Mouse (Mus musculus): ENCODE results near the gene Pde4c.

Gene Pde4c

DNA sequence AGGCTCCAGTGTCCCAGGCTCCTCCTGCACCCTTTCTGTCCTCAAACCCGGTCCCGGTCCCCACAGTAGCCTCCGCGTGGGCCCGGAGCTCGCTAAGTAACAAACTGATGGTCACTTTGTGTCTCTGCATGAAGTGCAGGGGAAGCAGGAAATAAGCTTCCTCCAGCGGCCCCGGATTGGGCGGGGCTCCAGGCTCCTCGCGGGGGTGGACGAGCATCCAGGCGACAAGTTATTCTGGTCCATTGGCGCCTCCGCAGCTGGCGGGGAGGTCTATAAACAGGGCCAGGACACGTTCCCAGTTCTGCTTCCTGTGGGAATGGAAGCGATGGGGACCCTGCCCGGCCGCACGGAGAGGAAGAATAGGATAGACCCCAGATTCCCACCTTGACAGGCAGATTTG is 29.6 kb downstream of the Pde4c start:
- peak in 1 of 2 experiments; percentile 59 for DNase-seq

GRCm38 (mm10) chr8:70754043-70754870 is 30.7 kb downstream of the Pde4c start, which contains the start of gene Rab3a:
Gene Rab3a, plus strand, starts transcription at chr8:70754679.
- peak; percentile 94 to 97 for DNase-seq

DNA sequence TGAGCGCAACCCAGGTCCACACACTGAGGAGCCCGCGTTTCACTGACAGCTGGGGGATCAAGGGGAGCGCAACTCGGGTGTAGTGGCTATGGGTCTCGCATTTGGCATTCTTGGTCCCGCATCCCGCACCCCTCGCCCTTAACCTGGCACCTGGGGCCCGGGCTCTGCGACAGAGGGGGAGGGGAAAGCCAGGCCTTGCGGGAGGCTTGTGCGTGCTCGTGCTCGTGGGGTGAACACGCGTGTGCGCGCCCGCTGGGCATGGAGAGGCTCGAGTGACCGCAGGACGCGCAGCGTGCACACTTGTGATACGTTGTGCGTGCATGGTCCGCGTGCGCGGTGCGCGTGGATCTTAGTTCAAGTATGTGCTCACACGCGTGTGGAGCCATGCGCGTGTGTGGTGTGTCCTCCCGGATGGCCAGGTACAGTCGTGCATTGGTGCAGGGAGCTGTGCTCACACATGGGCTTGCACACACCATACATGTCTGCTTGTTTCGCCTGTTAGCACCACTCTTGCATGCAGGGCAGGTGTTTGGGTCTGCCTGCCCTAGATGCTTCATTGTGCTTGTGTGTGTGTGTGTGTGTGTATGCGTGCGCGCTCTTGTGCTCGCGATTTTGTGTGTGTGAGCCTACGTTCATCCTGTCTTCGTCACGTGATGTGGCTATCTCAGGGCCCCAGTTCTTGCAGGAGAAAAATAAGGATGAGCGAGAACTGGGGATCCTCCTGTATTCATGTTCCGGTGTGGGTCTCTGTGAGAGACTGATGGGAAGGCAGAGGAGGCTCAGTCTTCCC is 31.5 kb downstream of the Pde4c start:
- peak in 1 of 2 experiments; percentile 21 for DNase-seq

DNA sequence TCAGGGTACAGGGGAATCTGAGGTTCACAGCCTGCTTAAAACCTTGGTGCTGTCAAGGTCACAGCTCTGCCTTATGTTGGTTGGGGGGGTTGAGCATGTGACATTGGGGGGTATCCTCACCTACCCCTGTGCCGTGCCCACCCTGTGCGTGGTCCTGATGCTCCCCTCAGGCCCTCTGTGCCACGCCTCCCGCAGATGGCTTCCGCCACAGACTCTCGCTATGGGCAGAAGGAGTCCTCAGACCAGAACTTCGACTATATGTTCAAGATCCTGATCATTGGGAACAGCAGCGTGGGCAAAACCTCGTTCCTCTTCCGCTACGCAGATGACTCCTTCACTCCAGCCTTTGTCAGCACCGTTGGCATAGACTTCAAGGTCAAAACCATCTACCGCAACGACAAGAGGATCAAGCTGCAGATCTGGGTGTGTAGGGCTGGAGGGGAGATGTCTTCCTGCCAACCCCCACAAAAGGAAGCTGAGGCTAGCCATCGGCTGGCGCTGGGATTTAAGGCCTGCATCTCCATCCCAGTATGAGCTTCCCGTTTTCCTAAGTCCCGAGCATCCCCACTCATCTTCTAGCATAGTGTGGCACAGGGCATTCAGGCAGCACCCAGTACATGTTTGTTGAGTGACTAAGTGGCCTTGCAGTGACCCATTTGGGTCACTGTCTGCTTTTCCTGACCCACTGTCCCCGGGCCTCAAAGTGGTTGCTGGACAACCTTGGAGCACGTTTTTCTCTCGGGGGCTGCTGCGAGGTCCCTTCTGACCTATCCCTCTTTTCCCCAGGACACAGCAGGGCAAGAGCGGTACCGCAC is 32.3 kb downstream of the Pde4c start:
- DNase-seq, result peak in 1 of 2 experiments; percentile 5

DNA sequence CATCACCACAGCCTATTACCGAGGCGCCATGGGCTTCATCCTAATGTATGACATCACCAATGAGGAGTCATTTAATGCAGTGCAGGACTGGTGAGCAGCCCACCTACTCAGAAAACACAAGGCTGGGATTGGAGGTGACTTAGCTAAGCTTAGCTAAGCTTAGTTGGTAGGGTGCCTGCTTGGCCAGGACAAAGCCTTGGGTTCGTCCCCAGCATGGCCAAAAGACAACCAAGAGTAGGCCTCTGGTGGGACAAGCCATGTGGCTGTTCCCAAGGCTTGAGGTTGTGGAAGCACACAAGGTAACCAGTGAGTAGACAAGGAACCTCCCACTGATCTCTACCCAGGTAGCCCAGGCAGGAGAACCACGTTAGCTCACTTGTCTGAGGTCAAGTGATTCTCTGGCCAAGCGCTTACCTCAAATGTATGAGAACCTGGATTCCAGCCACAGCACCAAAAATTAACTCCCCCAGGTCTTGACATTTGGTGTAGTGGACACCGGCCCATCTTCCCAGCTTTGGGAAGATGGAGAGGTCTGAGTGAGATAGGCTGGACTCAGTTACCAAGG is 33.0 kb downstream of the Pde4c start:
- no peak for DNase-seq

DNA sequence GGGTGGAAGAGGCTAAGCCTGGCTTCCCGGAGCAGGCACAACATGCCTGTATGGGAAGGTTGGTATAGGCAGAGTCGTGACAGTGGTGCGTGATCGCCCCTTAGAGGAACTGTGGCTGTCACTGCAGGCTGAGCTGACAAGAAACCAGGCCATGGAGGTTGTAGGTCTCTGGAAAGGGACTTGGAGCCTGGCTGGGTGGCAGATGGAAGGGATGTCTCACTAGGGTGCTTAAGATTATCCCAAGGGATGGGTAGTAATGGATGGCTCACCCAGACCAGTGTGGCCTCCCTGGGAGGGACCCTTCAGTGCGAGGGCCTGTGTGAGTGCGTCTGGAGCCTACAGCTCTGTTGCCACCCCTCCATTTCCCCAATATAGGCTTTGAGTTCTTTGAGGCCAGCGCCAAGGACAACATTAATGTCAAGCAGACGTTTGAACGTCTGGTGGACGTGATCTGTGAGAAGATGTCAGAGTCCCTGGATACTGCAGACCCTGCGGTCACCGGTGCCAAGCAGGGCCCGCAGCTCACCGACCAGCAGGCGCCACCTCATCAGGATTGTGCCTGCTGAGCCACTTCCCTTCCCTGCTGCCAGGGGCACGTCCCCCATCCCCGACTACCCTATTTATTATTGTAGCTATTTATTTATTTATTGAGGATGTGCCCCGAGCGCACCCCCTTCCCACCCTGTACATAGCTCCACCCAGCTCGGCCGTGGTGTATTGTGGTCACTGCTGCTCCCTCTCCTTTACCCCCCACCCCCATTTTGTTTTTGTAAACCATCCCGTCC is 34.2 kb downstream of the Pde4c start:
- DNase-seq, result peak; percentile 9 to 20

- peak in 1 of 2 experiments; percentile 4 for DNase-seq
These were observed 34.7 kb downstream of the Pde4c start for GRCm38 (mm10) chr8:70758308-70758615.

DNA sequence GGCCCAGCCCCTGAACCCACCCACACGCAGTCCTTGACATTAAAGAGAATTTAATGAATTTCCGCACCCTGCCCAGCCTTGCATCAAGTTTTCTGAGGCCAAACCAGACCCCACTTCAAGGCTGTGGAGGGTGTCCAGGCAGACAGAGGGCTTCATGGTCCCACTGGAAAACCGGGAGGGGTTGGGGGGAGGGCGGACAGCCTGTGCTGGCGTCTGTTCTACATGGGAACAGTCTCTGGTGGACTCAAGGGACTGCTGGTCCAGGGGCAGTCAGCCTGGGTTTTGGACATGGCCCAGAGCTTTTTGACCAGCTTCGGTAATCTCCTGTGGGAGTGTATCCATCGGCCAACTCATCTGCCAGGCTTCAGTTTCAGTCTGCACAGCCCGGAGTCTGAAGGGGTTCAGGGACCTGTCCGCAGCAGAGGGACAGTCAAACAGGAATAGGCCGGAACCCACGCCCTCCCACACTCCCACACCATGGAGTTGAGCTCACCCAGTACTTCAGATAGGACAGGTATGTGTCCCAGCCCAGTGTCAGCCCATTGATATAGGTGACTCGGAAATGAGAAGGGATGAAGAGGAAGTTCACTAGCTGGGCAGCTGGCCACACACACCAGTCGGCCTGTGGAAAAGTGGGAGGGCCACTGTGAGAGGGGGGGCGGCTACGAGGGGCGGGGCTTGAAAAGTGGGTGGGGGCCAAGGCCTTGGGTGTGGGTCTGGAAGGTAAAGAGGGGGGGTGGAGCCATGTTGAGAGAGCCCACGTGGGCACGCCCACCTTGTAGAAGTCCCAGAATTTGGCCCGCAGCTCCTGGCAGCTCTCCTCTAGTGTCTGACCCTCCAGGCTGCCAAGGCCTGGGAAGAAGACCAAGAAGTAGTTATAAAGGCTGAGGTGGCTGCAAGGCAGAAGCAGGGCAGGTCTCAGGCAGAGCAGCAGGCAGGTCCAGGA is 35.4 kb downstream of the Pde4c start:
- DNase-seq, result peak; percentile 6 to 10

DNA sequence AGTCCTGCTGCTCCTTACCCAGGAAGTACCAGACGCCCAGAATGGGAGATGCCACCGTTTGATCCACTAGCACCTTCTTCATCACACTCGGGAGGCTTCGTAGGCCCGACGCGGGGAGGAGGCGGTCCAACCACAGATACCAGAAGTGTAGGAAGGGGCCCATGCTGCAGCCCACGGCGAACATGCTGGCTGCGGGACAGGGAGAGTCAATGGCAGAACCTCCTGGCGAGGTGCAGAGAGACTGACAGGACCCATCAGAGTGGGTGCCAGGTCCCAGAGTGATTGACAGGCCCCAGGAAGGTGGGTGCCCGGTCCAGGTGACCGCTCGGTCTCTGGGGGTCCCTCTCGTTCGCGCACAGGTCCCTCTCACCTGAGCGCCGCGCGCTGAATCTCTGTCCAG is 36.8 kb downstream of the Pde4c start:
- DNase-seq, result peak; percentile 24 to 51

DNA sequence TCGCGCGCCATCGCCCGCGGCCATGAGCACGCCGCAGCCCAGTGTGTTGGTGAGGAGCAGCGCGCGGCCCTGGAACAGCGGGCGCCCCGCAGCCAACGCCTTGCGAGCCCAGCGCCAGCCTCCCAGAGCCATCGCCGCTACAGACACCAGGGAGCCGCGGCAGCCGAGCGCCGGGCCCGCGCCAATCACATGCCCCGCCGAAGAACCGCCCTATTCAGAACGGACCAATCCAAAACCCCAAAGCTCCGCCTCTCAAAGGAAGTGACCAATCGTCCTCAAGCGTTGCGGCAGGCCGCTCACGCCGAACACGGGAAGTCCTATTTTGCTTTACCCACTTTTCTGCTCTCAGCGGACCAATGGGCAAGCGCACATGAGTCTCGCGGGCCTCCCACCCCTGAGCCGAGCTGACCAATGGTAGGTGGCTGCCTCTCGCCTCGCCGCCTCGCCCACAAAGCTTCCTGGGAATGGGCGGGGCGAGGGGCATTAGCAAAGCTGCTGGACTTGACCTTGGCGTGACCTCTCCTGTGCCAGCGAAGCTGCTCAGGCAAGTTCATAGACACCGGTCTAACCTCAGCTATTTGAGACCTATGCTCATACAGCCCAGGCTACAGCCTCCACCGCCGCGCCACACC is 37.4 kb downstream of the Pde4c start, which contains the start of gene Mpv17l2:
Gene Mpv17l2, minus strand, starts transcription at position 172 of the 632 bp plus-strand sequence.
- peak; percentile 95 to 98 for DNase-seq

GRCm38 (mm10) chr8:70762118-70762517 is 38.6 kb downstream of the Pde4c start:
- no peak for DNase-seq

- peak in 1 of 2 experiments; percentile 58 for DNase-seq
These were observed 39.8 kb downstream of the Pde4c start for GRCm38 (mm10) chr8:70763354-70763753.

DNA sequence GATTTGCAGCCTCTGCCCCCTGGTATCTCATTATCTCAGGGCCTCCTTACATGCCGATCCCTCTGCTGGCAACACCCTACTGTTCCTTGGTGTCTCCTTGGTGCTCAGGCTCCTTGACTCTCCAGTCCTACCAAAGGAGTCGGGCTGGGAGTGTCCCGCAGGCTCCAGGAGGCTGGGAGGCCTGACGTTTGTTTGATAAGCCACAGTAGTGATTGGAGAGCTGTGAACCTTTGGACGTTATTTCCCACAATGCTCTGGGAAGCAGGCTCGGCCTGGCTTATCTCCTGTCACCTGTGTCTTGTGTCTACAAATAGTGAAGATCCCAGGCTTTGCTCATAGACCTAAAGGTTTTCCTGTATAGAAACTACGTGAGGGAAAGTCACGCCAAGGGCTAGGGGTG is 40.5 kb downstream of the Pde4c start:
- DNase-seq, result no peak

DNA sequence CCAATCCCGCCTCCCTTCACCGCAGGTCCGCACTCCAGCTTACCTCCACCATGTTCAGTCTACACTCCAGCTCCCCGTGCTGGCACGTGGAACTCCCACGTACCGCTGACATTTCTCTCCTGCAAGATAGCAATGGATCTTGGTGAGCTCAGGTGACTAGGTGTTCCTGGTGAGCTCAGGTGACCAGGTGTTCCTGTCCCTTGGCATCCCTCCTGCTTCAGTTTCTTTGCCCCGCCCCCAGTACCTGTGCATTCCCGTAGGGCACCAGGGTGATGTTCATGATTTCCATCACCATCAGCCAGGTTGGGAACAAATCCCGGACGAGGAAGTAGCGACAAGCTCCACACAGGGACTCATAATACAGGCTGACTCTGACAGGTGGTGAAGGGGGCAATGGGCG is 41.2 kb downstream of the Pde4c start:
- DNase-seq, result peak in 1 of 2 experiments; percentile 35

GRCm38 (mm10) chr8:70765329-70765728 is 41.8 kb downstream of the Pde4c start:
- no peak for DNase-seq

DNA sequence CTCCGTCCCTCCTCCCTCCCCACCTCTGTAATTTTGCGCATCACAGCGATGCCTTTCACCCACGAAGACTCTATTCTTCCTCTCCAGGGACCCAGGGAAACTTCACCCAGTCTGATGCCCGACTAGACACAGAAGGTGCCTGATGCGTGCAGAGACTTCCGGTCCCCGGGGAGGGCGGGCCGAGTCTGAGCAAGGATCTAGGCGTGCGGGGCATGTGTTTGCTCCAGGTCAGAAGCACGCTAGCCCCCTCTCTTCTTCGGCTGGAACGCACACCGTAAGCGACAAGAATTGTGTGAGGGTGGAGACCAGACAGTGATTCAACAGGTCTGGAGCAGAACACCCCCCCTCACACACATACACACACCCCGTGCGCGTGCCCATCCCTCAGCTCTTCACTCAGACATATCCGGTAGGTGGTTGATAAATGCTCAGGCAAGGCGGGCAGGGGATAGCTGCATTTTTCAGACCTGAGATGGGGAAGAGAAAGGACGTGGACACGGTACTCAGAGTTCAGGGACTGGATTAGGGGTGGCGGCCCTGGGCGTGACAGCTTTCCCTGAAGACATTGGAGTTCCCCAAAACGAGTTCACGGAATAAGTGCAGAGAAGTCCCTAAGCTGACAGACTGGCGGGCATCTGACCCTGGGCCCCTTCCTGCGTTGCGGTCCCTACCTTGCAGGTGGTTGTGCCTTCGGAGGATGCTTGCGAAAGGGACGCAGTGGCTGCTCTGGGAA is 42.5 kb downstream of the Pde4c start:
- peak in 1 of 2 experiments; percentile 68 for DNase-seq

- DNase-seq, result peak in 1 of 2 experiments; percentile 49
These were observed 43.3 kb downstream of the Pde4c start for GRCm38 (mm10) chr8:70766571-70767440.

GRCm38 (mm10) chr8:70767503-70767902 is 44.0 kb downstream of the Pde4c start:
- DNase-seq, result no peak
